Comparison of ENCODE assay signal across 13 mouse cellular contexts in genomic region chr17:83365614-83366355, GRCm38 (mm10). TPM values are rescaled to one million over a fixed set of nuclear protein-coding genes. Genes with fewer than 3 reads are reported as not detected.
A peak's percentile ranks its signal among the peaks of the same experiment; 100 is the strongest.
DNase-seq lines count a peak whose midpoint lies in the region; ATAC-seq lines count a peak whose summit lies in the region.
"Had no signal": no experiment of that assay in that cellular context is flagged by ENCODE, and none has a peak within 500 bp of the region (broad histone marks: within the 10 kb centered on the region; RNA-seq: fewer than 3 reads in every experiment).

No protein-coding gene starts in this region.

- H3K9me3 ChIP-seq in heart, embryonic 11.5 days (replicated peaks; ENCODE audit: control insufficient read depth, low read length), result no peaks in the 10 kb centered on the region
- H3K9me3 ChIP-seq in liver, embryonic 11.5 days (ENCODE audit: control insufficient read depth, low read length), result no peaks in the 10 kb centered on the region
- no peaks in the 10 kb centered on the region for H3K9me3 ChIP-seq in embryonic facial prominence, embryonic 14.5 days (ENCODE audit: control insufficient read depth, low read length)
- H3K9me3 ChIP-seq in liver, embryonic 15.5 days (replicated peaks), result no peaks in the 10 kb centered on the region
- H3K9me3 ChIP-seq in forebrain, embryonic 16.5 days (ENCODE audit: control insufficient read depth, low read length), result no peaks in the 10 kb centered on the region

- no peaks in the 10 kb centered on the region for H3K27me3 ChIP-seq in heart, embryonic 11.5 days (ENCODE audit: control insufficient read depth, insufficient read depth, low read length)
- no peaks in the 10 kb centered on the region for H3K27me3 ChIP-seq in liver, embryonic 11.5 days (replicated peaks; ENCODE audit: control insufficient read depth, insufficient read depth, low read length)
- no peaks in the 10 kb centered on the region for H3K27me3 ChIP-seq in embryonic facial prominence, embryonic 14.5 days (replicated peaks; ENCODE audit: control insufficient read depth, insufficient read depth, low read length)
- H3K27me3 ChIP-seq in liver, embryonic 15.5 days, result no peaks in the 10 kb centered on the region
- no peaks in the 10 kb centered on the region for H3K27me3 ChIP-seq in forebrain, embryonic 16.5 days (replicated peaks; ENCODE audit: control insufficient read depth, insufficient read depth, low read length)

- H3K4me1 ChIP-seq in heart, embryonic 11.5 days (ENCODE audit: control insufficient read depth, insufficient read depth, low read length), result peaks cover 38% of the 10 kb centered on the region
- peaks cover 18% of the 10 kb centered on the region for H3K4me1 ChIP-seq in liver, embryonic 11.5 days (replicated peaks; ENCODE audit: control insufficient read depth, insufficient read depth, low read length)
- peaks cover 25% of the 10 kb centered on the region for H3K4me1 ChIP-seq in embryonic facial prominence, embryonic 14.5 days (ENCODE audit: control insufficient read depth, insufficient read depth, low read length)
- H3K4me1 ChIP-seq in liver, embryonic 15.5 days (replicated peaks), result peaks cover 10% of the 10 kb centered on the region; the same call in 1 of the 2 replicates
- H3K4me1 ChIP-seq in forebrain, embryonic 16.5 days (replicated peaks; ENCODE audit: control insufficient read depth, insufficient read depth, low read length), result no peaks in the 10 kb centered on the region; the same call in 1 of the 2 replicates

- peak overlapping the region; percentile 54; the same call in 1 of the 2 replicates for H3K27ac ChIP-seq in heart, embryonic 11.5 days (ENCODE audit: low read depth, low read length)
- H3K27ac ChIP-seq in liver, embryonic 11.5 days (ENCODE audit: low read depth, low read length), result peak overlapping the region; percentile 26; the same call in 1 of the 2 replicates
- peak overlapping the region; percentile 8; the same call in 1 of the 2 replicates for H3K27ac ChIP-seq in embryonic facial prominence, embryonic 14.5 days (replicated peaks; ENCODE audit: low read depth, low read length)
- H3K27ac ChIP-seq in liver, embryonic 15.5 days (replicated peaks), result peak overlapping the region; percentile 33; the same call in 1 of the 2 replicates
- H3K27ac ChIP-seq in forebrain, embryonic 16.5 days (ENCODE audit: low read length), result no peak overlapping the region

- H3K9ac ChIP-seq in heart, embryonic 11.5 days (ENCODE audit: low read depth, low read length), result no peak overlapping the region
- no peak overlapping the region for H3K9ac ChIP-seq in liver, embryonic 11.5 days (ENCODE audit: low read depth, low read length)
- H3K9ac ChIP-seq in embryonic facial prominence, embryonic 14.5 days (ENCODE audit: low read depth, low read length), result peak overlapping the region; percentile 15; the same call in 1 of the 2 replicates
- no peak overlapping the region for H3K9ac ChIP-seq in liver, embryonic 15.5 days
- H3K9ac ChIP-seq in forebrain, embryonic 16.5 days (replicated peaks; ENCODE audit: low read depth, low read length), result no peak overlapping the region

- no peak for ATAC-seq in heart, embryonic 11.5 days (replicated peaks; ENCODE audit: insufficient number of reproducible peaks, low FRiP score, low TSS enrichment)
- no peak for ATAC-seq in liver, embryonic 11.5 days (replicated peaks; ENCODE audit: low FRiP score)
- ATAC-seq in embryonic facial prominence, embryonic 14.5 days (ENCODE audit: low read depth), result peak; percentile 65; the same call in 1 of the 2 replicates
- no peak for ATAC-seq in liver, embryonic 15.5 days (ENCODE audit: insufficient read depth)
- ATAC-seq in forebrain, embryonic 16.5 days, result no peak

- intact Hi-C loops in heart, postnatal 25 days (cut with DNase I), result no loop called here

- 19% methylated on average over 11 of the region's 11 CpGs for WGBS in heart, embryonic 11.5 days (ENCODE audit: insufficient replicate concordance)
- WGBS in liver, embryonic 11.5 days, result 37% methylated on average over 11 of the region's 11 CpGs
- 29% methylated on average over 11 of the region's 11 CpGs for WGBS in embryonic facial prominence, embryonic 14.5 days
- WGBS in liver, embryonic 15.5 days (ENCODE audit: insufficient replicate concordance), result 39% methylated on average over 11 of the region's 11 CpGs
- 74% methylated on average over 11 of the region's 11 CpGs for WGBS in forebrain, embryonic 16.5 days

- peak overlapping the region; percentile 41 for H3K4me2 ChIP-seq in heart, embryonic 11.5 days
- H3K4me2 ChIP-seq in liver, embryonic 11.5 days, result no peak overlapping the region
- peak overlapping the region; percentile 3; the same call in 1 of the 2 replicates for H3K4me2 ChIP-seq in embryonic facial prominence, embryonic 14.5 days (ENCODE audit: low read depth, low read length)
- H3K4me2 ChIP-seq in liver, embryonic 15.5 days, result no peak overlapping the region
- H3K4me2 ChIP-seq in forebrain, embryonic 16.5 days (ENCODE audit: low read length), result no peak overlapping the region

- DNase-seq in heart, postnatal 25 days (ENCODE audit: low spot score), result no peak
- no peak for DNase-seq in liver, embryonic 11.5 days (ENCODE audit: low spot score)
- DNase-seq in liver, result no peak
- peak; percentile 35 for DNase-seq in embryonic facial prominence, embryonic 14.5 days (ENCODE audit: low spot score)
- DNase-seq in spleen, postnatal 4 days (ENCODE audit: low spot score in 2 of 2), result no peak
- DNase-seq: adrenal gland, adult 8-10 months; cerebellum, adult 11 months; gastrocnemius, postnatal 10 days; kidney, postnatal 25 days; thymus, adult 18-20 months had no signal

- no peak overlapping the region for H3K4me3 ChIP-seq in heart, embryonic 11.5 days (ENCODE audit: low read depth, low read length)
- H3K4me3 ChIP-seq in liver, embryonic 11.5 days (ENCODE audit: low read depth, low read length), result no peak overlapping the region
- no peak overlapping the region for H3K4me3 ChIP-seq in embryonic facial prominence, embryonic 14.5 days (ENCODE audit: low read depth, low read length)
- H3K4me3 ChIP-seq in liver, embryonic 15.5 days (replicated peaks), result no peak overlapping the region
- no peak overlapping the region for H3K4me3 ChIP-seq in forebrain, embryonic 16.5 days (replicated peaks; ENCODE audit: low read length)

- no peaks in the 10 kb centered on the region for H3K36me3 ChIP-seq in heart, embryonic 11.5 days (ENCODE audit: control insufficient read depth, insufficient read depth, low read length)
- no peaks in the 10 kb centered on the region for H3K36me3 ChIP-seq in liver, embryonic 11.5 days (ENCODE audit: control insufficient read depth, insufficient read depth, low read length)
- H3K36me3 ChIP-seq in embryonic facial prominence, embryonic 14.5 days (ENCODE audit: control insufficient read depth, insufficient read depth, low read length), result no peaks in the 10 kb centered on the region
- no peaks in the 10 kb centered on the region for H3K36me3 ChIP-seq in liver, embryonic 15.5 days (replicated peaks)
- no peaks in the 10 kb centered on the region for H3K36me3 ChIP-seq in forebrain, embryonic 16.5 days (ENCODE audit: control insufficient read depth, insufficient read depth)

RNA-seq across cellular contexts. Expression of gene Eml4, which starts 15.1 kb away (rescaled TPM):
- 24.4 and 35.0 TPM in 2 replicates for polyA plus RNA-seq in heart, embryonic 11.5 days (2014; fragmentation: Nextera tagmentation; extraction: Ambion mirVana)
- total RNA-seq in heart, postnatal 25 days (2021), result 1 to 10 TPM; 5.1 to 6.1 TPM
- polyA plus RNA-seq in liver, embryonic 11.5 days (2014; fragmentation: Nextera tagmentation; extraction: Ambion mirVana), result 26.2 and 28.3 TPM in 2 replicates
- 35.3 and 40.0 TPM in 2 replicates for polyA plus RNA-seq in embryonic facial prominence, embryonic 14.5 days (2014; fragmentation: Nextera tagmentation; extraction: Ambion mirVana)
- polyA plus RNA-seq in liver, embryonic 15.5 days (2015; fragmentation: Nextera tagmentation; extraction: Ambion mirVana), result 4.4 and 5.8 TPM in 2 replicates
- polyA plus RNA-seq in forebrain, embryonic 16.5 days (2015; fragmentation: Nextera tagmentation; extraction: Ambion mirVana), result 31.7 and 33.9 TPM in 2 replicates

Comparison
In these comparisons a context has a peak if more than half of its experiments do, and no peak if none do; other contexts are left out.
1. H3K4me2 ChIP-seq: peak in heart, embryonic 11.5 days (single experiment) and embryonic facial prominence, embryonic 14.5 days (single experiment); none in liver, embryonic 11.5 days (single experiment), liver, embryonic 15.5 days (single experiment) and forebrain, embryonic 16.5 days (single experiment).